Mouse (Mus musculus): ENCODE measurements around the gene Mme.
A peak's percentile ranks its signal among the peaks of the same experiment; 100 is the strongest.

Mme gene

GRCm38 (mm10) chr3:63241099-63241587 is at the start of gene Mme:
TSS of gene Mme (plus strand) at chr3:63241537.
- DNase-seq (ENCODE audit: low read depth, low spot score), result no peak

- peak; percentile 62 for DNase-seq (ENCODE audit: low read depth, low spot score)
Measured at GRCm38 (mm10) chr3:63196565-63196964, 44.8 kb upstream of the Mme start.

DNA sequence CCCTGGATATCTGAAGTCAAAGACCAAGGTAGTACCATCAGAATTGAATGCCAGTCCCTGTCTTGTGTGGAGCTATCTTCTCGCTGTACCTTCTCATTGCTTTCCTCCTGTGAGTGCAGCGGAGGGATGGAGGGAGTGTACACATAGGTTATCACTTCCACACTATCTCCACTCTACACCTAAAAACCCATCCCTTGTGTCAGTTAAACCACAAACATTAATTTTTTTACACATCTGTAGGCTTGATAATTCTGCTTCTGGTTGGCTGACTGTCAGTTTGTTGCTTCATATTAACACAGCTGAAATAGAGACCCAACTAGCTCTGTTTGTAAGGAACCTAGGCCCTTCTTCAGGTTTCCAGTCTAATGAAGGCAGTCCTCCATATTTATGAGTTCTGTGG is 43.3 kb upstream of the Mme start:
- no peak for DNase-seq (ENCODE audit: low read depth, low spot score)

DNA sequence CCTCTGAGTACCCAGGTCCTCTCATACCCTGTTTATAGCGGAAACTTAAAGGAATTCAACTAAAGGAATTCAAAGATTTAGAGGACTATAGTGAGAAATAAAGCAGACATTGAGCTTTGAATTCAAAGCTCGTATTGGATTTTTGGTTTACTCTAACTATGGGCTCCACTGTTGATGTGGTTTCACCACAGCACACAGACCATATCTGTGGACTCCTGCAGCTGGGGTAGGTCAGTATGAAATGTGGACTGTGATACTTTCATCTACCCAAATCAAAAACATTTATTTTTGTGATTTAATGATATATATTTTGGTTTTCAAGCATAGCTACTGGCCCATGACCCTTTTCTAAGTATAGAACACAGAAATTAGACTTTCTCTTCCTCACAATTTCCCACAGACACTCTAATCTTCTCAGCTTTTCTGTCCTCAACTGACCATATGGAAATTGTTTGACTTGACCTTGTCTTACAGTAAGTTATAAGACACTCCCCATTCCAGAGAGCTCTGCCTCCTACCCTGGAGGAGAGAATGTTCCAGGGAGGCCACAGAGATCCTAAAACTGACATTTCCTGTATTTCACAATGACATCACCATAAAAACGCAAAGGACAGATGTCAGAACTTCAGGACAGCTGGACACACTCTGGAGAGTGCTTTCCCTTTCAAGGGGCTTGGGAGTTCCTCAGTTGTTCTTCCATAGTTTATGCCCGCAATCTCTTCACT is 19.3 kb upstream of the Mme start:
- DNase-seq (ENCODE audit: low read depth, low spot score), result no peak

GRCm38 (mm10) chr3:63223676-63224075 is 17.7 kb upstream of the Mme start:
- DNase-seq (ENCODE audit: low read depth, low spot score), result peak; percentile 5

DNA sequence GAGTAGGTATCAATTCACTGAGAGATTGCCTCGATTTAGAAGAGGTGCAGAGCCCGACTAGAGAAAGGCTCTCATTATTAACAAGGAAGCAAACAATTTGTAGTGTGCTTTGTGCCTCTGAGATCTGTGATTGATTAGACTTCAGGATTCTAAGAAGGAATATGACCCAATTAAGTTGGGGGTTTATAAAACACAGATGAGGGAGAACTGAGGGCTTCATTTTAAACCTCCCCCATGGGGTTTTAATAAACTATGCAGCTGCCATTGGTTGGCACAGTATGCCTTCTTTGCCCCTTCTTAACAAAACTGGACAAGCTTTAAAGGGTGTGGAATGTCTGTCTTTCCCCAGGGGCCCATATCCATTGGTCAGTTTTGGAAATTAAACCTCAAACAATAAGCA is 5.4 kb upstream of the Mme start:
- no peak for DNase-seq (ENCODE audit: low read depth, low spot score)

DNA sequence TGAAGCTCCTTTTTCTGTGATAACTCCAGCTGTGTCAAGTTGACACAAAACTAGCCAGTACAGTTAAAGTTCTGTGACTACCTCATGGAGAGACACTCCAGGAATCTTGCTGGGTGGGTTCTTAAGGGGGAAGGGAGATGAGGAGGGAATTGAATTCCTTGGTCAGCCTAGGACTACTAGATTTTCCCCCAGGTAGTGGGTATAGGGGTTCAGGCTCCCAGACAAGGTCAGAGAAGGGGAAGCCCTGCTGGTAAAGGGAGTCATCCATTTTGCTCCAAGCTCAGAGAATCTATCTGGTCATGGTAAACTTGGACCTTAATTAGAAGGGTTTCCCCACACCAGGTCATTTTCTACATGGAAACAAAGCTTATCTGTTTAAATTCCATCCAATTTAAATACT is 2.4 kb downstream of the Mme start:
- no peak for DNase-seq (ENCODE audit: low read depth, low spot score)

DNA sequence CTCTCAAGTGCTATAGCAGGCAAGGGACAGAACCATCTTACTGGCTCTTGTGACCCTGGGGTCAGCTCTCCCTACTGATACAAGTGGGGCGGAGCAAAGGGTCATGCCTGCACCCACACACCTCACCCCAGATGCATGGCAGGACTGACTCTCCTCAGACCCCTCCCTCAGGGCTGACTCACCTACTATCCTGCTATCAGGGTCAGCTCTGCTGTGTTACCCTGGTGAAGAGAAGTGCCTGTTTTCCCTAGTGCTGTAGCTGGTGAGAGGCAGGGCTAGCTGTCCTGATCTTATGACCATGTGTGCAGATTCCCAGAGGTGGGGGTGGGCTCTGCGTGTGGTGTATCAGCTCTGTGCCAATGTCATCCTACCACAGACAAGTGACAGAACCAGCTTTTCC is 30.8 kb downstream of the Mme start:
- DNase-seq (ENCODE audit: low read depth, low spot score), result no peak

GRCm38 (mm10) chr3:63294316-63294715 is 53.0 kb downstream of the Mme start:
- no peak for DNase-seq (ENCODE audit: low read depth, low spot score)

DNA sequence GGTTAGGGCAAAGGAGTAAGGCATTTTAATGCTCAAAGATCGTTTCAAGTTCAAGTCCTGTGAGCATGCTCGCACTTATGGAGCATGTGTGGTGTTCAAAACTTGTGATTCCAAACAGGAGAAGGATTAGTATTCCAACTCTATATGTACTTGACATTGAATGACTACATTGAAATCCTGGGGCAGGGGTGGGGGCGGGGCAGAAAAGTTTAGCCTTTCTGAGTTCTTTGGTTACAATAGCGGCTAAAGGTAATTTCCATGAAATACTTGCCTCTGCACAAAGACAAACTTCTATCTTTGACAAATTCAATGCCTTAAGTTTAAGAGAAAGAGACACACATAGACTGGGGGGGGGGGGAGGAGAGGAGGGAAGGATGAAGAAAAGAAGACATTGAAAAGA is 53.5 kb downstream of the Mme start:
- DNase-seq (ENCODE audit: low read depth, low spot score), result no peak

GRCm38 (mm10) chr3:63295237-63295636 is 53.9 kb downstream of the Mme start:
- no peak for DNase-seq (ENCODE audit: low read depth, low spot score)

DNA sequence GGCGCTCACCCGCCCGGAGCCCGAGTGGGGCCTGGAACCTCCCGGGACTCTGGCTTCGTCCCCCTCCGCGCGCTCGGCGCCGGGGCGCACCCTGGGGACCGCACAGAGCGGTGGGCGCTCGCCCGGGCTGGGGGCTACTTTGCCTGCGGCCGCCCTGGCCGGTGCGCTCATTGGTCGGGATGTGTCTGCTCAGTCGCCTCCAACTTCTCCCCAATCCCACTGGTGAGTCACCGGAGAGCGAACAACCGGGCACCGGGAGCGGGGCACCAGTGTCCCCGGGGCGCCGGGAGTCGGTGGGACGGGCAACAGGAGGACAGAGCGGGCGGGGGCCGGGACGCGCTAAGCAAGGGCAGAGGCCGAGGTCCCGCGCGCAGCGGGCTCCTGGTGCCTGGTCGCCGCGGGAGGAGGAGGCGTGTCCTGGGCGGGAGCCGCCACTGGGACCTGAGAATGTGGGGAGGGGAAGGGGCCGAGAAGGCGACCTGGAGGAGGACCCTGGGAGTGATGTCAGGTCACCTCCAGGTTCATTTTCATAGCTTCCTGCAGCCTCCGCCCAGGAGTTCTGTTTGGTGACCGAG is 54.4 kb downstream of the Mme start:
- DNase-seq (ENCODE audit: low read depth, low spot score), result no peak

DNA sequence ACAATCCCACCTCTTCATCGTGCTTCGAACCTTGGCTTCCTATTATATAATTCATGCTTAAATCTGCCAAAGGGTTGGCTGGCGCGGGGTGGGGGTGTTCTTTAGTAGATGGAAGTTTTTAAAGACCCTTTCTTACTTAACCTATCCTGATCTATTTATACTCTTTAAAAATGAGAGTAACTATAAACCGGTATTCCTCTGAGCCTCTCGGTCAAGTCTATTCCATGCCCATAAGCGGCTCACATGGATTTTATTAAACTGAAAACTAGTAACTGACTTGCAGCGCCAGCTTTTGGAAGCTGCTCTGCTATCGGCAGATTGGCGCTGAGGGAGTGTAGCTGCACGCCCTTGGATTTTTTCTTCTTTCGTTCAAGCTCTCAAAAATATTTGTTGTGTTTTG is 55.1 kb downstream of the Mme start:
- DNase-seq (ENCODE audit: low read depth, low spot score), result peak; percentile 29

DNA sequence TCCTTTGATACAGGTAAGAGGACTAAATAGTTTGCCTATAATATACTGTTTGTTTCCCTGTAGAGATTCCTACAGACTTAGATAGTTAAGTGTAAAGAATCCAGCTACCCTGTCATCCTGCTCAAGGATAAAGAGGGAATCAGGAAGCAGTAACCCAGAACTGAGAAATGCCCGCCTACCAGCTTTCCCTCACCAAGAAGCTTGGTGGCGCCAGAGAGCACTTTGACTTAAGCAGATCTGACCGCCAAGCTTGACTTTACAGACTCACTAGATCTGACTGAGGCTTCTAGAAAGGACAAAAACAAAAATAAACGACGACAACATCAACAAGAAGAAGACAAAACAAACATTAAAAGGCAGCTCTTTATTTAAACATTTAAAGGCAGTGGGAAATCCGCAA is 56.5 kb downstream of the Mme start:
- peak; percentile 75 for DNase-seq (ENCODE audit: low read depth, low spot score)

DNA sequence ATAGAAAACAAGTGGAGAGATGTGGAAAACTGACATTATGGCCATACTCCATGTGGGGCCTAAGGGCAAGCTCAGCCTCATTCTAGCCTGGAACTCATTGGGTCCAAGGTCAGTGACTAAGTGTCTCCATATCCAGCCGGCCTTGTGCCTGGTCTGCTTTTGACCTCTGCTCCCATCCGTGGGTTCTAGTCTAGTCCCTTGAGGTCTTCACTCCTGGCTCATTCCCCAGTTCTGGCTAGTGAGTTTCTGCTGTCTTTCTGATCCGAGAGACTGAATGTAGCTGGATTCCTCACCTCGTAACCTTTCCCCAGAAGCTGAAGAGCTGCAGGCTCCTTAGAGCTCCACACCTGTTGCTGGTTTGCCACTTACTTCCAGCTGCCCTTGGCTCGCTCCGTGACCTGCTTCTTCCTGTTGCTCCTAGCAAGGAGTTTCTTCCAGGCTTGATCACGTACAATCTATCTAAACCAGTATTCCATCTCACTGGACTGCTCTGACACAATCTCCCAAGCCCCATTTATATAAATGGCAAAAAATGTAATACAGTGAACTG is 73.9 kb downstream of the Mme start:
- DNase-seq (ENCODE audit: low read depth, low spot score), result no peak

DNA sequence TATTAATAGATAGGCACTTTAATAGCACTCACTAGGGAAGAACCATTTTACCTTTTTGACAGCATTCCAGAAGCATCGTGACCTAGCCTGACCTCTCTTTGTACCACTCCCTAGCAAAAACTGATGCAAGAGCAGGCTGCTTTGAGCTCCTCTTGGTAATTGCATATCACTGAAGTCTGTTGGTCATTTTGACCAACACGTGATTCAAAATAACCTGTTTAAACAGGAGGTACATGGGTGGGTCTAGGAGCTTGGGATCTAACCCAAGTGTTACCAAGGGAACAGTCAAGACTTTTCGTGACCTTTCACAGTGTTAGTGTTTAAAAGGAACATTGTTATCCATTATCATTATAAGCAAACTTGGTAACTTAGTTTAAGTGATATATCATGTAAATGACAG is 76.2 kb downstream of the Mme start:
- DNase-seq (ENCODE audit: low read depth, low spot score), result no peak

DNA sequence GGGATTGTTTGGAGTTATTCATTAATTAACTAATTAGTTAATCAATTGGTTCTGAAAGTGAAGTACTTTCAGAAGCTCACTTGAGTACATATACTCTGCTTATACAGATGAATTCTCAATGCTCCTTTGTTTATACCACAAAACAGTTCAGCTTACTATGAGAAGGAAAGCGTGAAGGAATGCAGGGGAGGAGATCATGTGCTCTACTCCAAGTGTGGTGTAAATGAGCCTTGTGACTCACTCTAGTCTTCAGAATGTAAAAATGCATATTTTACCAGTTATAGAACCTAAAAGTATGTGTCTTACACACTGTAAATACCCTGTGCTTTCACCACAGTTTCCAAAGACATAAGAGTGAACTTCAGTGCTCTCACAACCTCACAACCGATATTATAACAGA is 84.3 kb downstream of the Mme start:
- peak; percentile 17 for DNase-seq (ENCODE audit: low read depth, low spot score)

GRCm38 (mm10) chr3:63340110-63340509 is 98.8 kb downstream of the Mme start:
- no peak for DNase-seq (ENCODE audit: low read depth, low spot score)

GRCm38 (mm10) chr3:63340546-63340945 is 99.2 kb downstream of the Mme start:
- no peak for DNase-seq (ENCODE audit: low read depth, low spot score)

DNA sequence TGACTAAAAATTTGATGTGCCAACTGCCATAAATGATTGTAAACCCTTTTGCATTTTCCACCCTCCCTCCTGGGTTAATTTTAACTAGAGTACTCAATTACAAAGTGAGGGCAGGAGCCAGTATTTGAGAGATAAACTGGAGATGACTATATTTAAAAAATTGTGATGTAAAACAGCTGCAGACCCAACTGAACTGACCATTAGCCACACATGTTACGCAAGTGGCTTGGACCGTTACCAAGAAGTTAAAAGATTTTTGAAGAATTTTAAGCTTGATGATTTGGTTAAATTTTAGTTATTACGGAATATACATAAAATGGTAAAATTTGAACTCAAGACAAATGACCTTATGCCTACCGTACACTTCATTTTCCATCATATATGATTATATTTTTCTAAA is 100.1 kb downstream of the Mme start:
- DNase-seq (ENCODE audit: low read depth, low spot score), result no peak

DNA sequence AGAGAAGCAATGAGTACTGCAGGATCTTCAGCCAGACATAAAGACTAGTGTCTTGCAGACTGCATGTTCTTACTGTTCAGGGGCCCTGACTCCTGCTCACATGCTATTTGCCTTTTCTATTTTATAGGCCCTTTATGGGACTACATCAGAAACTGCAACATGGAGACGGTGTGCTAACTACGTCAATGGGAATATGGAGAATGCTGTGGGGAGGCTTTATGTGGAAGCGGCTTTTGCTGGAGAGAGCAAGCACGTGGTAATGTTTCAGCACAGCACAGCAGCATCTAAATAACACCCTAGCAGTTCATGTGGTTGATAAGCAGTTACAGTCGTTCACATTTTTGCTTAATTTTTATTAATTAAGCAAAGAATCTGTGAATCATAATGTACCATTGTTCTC is 103.7 kb downstream of the Mme start:
- no peak for DNase-seq (ENCODE audit: low read depth, low spot score)

DNA sequence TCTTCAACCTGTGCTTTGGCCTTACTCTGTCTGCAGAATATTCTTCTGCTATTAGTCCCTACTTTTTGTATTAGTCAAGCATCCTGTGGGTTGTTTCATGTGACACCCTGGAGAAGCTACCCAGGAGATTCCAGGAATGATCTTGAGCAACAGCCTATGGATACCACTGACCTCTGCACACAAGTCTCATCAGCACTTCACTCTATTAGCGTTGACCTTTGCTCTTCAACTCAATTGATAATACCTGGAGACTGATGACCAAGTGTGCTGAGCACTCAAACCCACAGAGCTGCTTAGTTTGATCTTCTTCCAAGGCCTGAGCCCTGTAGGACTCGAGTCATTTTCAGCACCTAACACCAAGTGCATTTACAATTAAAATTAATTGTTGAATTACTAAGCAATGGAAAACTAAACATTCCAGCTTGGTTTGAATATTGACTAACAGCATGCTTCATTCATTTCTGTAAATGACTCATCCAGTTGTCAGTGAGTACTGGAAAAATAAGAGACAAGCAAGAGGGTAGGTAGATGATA is 107.6 kb downstream of the Mme start:
- DNase-seq (ENCODE audit: low read depth, low spot score), result no peak

- no peak for DNase-seq (ENCODE audit: low read depth, low spot score)
Measured at GRCm38 (mm10) chr3:63350242-63350641, 108.9 kb downstream of the Mme start.

All from telencephalon, adult 2 months (tissue).